Mouse (Mus musculus) adrenal gland, postnatal 25 days (tissue): ENCODE measurements around the gene Gm14548. TPM values are rescaled to one million over a fixed set of nuclear protein-coding genes. Genes with fewer than 3 reads are reported as not detected.
"Not testable (repeated sequence)": the region's sequence is repeated elsewhere in the genome, so short reads cannot be mapped to it uniquely, and the experiment has no call there.

ENCODE experiments used
- DNase-seq: peaks from one replicate; pipeline ENCODE4 v3.0.0; 2021; ENCODE audit warnings: mixed read lengths
- long read RNA-seq: library from polyadenylated mRNA; stranded (forward); transcript quantifications from one replicate; pipeline ENCODE4 v2.0.0, GENCODE M21; 2021
- total RNA-seq: library from RNA; stranded (reverse); gene quantifications from 2 replicates; pipeline ENCODE4 v1.2.3, GENCODE M21; 2021

The Gm14548 gene
- total RNA-seq = not detected in 2 replicates
- long read RNA-seq = 0 reads

DNA sequence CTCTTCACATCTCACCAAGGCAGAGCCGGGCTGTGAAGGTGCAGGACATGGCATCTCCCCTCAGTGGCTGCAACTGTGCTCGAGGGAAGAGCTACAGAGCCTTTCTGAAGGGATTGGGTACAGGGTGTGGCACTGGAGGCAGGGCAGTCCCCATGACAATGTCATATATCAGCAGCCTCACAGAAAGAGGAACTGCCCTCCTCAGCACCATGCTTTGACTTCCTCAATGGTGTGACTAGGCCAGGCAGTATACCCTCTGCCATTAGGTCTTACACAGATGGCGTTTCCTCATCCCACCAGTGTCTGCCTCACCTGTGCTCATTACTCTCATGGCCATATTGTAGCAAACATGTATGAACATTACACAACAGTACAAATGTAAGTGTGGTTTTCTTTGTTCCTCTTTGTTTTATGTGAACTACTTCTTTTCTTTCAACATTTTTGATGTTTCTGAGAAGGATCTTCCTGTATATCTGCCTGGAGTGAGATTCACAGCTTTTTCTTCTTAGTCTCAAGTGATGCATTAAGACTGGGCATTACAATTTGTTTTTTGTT, at the start of gene Gm14548:
Gene Gm14548, minus strand, starts transcription at position 85 of the 555 bp plus-strand sequence.
- DNase-seq = not testable (repeated sequence)

DNA sequence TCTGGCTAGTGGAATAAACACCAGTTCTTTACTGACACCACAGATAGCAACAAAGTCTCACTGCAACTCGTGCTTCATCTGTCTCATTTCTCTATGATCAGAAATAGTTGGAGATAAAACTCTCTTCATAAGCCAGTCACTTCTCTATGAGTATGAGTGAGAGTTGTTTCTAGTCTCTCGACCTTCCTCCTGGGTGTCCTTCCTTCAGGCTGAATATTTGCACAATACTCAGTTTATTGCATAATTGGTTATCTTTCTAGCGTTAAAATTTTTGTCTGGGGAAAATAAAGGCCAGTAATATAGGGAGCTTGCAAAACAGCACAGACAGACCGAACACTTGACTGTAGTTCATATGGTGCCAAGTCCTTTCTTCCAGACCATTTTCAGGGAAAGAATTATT, 48.2 kb upstream of the Gm14548 start:
- no peak for DNase-seq

DNA sequence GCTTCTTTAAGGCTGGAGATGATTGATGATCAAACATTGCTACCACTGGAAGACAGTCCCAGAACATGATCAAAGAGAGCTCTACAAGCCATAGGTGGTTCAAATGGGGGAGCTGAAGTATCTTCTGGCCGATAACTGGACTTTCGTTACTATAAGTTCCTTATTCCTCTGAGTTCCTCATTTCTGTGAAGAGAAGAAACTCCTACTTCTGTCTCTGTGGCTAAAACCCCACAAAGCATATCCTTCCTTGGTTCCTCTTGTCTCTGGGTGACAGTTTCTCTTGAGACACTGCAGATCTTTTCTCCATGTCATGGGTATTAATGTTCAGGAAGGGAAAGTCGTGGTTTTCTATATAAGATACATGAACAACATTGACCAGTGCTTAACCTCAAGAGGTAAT, 43.0 kb upstream of the Gm14548 start:
- DNase-seq = no peak

DNA sequence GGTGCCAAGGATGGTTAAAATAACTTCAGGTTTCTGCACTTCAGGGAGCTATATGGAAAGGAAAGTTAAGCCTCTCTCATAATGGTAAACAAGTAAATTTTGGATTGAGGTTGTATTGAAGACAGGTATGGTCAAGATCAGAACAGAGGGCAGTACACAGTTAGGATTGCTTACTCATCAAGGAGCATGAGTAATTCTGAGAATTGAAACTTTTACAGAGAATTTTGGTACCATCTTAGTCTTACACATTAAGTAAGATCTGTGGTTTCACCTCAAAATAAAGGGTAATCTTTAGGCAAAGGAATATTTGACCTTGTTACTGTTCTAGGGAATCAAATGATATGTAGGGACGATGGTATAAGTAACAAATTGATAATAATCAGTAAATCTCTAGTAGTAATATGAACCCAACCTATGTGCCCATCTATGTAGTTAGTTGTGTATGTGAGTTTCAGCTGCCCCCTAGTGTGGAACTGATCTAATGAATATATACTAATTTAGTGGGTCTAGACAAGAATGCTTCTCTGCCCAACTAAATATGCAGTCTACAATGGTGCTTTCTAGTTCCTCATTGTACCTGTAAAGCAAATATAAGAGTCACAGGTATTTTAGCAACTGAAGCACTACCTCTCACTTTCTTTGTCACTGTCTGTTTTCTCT, 42.1 kb upstream of the Gm14548 start:
- no peak for DNase-seq

DNA sequence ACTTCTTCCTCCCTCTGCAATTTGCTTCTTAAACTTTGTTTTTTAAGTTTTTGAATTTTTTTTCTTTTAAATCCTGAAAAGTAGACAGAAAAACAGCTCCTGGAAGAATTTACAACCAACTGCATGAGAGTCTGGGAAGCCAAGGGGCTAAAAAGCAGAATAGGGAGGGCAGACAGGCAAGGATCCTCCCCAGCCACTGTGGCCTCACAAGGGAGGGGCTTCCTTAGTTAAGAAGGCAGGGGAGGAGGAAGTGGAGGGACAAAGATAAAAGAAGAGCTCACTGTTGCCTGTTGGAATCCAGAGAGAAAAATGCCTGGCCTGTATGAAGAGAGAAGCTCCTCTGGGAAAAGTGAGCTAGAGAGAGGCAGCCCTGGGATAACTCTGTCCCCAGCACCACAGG, 37.6 kb upstream of the Gm14548 start:
- not testable (repeated sequence) for DNase-seq

DNA sequence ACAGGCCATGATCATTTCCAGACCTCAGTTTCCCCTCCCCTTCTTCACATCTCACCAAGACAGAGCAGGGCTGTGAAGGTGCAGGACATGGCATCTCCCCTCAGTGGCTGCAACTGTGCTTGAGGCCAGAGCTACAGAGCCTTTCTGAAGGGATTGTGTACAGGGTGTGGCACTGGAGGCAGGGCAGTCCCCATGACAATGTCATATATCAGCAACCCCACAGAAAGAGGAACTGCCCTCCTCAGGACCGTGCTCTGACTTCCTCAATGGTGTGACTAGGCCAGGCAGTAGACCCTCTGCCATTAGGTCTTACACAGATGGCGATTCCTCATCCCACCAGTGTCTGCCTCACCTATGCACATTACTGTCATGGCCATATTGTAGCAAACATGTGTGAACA, 17.5 kb upstream of the Gm14548 start, which contains the start of gene Lilra6:
Gene Lilra6, minus strand, starts transcription at position 117 of the 400 bp plus-strand sequence.
- not testable (repeated sequence) for DNase-seq

DNA sequence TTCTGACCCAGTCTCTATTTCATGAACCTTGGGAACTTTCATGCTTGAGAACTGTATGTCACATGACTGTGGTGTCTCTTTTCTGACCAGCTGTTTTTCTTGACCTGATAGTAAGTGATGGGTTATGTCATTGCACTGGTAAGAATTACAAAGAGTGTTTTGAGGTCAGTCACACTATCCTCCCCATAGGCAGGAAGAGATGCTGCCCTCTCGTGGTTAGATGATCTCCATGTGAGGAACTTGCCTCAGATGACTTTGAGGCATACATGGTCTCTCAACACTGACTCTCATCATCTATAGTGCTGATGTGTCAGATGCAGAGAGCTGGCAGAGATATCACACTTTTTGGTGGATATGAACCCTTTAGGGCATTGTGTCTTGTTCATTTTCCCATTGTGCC, 5.8 kb upstream of the Gm14548 start:
- no peak for DNase-seq

DNA sequence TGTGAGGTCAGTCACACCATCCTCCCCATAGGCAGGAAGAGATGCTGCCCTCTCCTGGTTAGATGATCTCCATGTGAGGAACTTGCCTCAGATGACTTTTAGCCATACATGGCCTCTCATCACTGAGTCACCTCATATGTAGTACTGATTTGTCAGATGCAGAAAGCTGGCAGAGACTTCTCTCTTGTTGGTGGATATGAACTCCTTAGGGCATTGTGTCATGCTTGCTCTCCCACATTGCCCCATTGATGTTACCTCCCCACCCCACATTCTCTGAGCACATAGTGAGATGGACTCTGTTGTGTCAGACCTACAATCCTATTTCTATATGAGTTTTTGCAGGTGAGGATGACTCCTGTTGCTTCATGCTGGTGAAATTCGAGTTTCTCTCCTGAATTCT, 22.9 kb downstream of the Gm14548 start:
- DNase-seq = not testable (repeated sequence)

DNA sequence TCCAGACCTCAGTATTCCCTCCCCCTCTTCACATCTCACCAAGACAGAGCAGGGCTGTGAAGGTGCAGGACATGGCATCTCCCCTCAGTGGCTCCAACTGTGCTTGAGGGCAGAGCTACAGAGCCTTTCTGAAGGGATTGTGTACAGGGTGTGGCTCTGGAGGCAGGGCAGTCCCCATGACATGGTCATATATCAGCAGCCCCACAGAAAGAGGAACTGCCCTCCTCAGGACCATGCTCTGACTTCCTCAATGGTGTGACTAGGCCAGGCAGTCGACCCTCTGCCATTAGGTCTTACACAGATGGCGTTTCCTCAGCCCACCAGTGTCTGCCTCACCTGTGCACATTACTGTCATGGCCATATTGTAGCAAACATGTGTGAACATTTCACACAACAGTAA, 53.0 kb downstream of the Gm14548 start, which contains the start of gene Pira2:
Gene Pira2, minus strand, starts transcription at position 101 of the 400 bp plus-strand sequence.
- DNase-seq = not testable (repeated sequence)

DNA sequence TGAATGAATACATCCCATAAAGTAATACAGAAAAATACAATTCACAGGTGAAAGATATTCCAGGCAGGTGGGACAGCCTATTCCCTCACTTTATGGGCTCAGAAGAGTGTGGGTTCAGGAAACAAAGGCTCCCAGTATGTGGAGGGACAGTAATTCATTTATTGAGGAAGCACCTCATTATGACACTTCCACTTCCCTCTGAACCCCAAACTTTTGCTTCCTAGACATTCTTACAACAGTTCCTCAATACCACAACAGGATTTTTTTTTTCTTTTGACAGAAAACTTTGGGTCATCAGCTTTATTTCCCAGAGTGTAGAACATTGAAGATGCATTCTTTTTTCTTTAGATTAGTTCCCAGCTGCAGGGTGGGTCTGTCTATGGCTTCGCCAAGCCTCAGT, 60.1 kb downstream of the Gm14548 start:
- DNase-seq = not testable (repeated sequence)

Other genes starting within 250 kb of the Gm14548 start
- gene Leng1, start 232.3 kb downstream of the Gm14548 start, total RNA-seq = 16.2 and 17.1 TPM in 2 replicates
- 13.7 and 20.1 TPM in 2 replicates for gene Tmc4, start 220.6 kb downstream of the Gm14548 start, total RNA-seq
- 96.6 and 122 TPM in 2 replicates for gene Tsen34, start 205.3 kb downstream of the Gm14548 start, total RNA-seq
- gene Mboat7, start 204.6 kb downstream of the Gm14548 start, total RNA-seq = 76.1 and 85.5 TPM in 2 replicates
- gene Rps9, start 194.1 kb downstream of the Gm14548 start, total RNA-seq = 939 and 948 TPM in 2 replicates
- 0.76 and 0.85 TPM in 2 replicates for gene Pirb, start 177.7 kb downstream of the Gm14548 start, total RNA-seq
- gene Gm15448, start 72.4 kb downstream of the Gm14548 start, total RNA-seq = 0.30 TPM in 1 of 2 replicates, not detected in the other
- 0.81 TPM in 1 of 2 replicates, not detected in the other for gene Pira2, start 53.1 kb downstream of the Gm14548 start, total RNA-seq
- 0.24 and 0.48 TPM in 2 replicates for gene Lilra6, start 17.4 kb upstream of the Gm14548 start, total RNA-seq
- gene Lair1, start 165.1 kb upstream of the Gm14548 start, total RNA-seq = 1.2 TPM in 2 replicates
- 2.0 and 2.3 TPM in 2 replicates for gene Ttyh1, start 221.3 kb upstream of the Gm14548 start, total RNA-seq
- gene Leng8, start 238.9 kb upstream of the Gm14548 start, total RNA-seq = 131 and 169 TPM in 2 replicates